Mouse (Mus musculus) neural tube, embryonic 14.5 days (tissue): ENCODE measurements around the gene Hoxc11. TPM values are rescaled to one million over a fixed set of nuclear protein-coding genes. Genes with fewer than 3 reads are reported as not detected.

Experiments used
- ATAC-seq: fragments of 200-750 bp; cut with Nextera tagmentation; 2 replicates; pipeline ENCODE4 v1.8.0; 2017; ENCODE audit warnings: low read depth, mild to moderate bottlenecking, moderate TSS enrichment, moderate library complexity
- H3K27ac ChIP-seq: fragments of 300-500 bp; sonication (generic); 2 replicates; pipeline ENCODE4 v1.5.1; 2014; ENCODE audit warnings: low read depth, mild to moderate bottlenecking, control low read depth, low read length, moderate library complexity, mixed read lengths
- H3K27me3 ChIP-seq: fragments of 300-500 bp; sonication (generic); 2 replicates; pipeline ENCODE4 v1.6.1; 2014; ENCODE audit warnings: low read length; ENCODE audit not compliant: control insufficient read depth, insufficient read depth
- H3K36me3 ChIP-seq: fragments of 300-500 bp; sonication (generic); 2 replicates; pipeline ENCODE4 v1.6.1; 2014; ENCODE audit warnings: low read length, mixed read lengths; ENCODE audit not compliant: control insufficient read depth, insufficient read depth
- H3K4me1 ChIP-seq: fragments of 300-500 bp; sonication (generic); 2 replicates; pipeline ENCODE4 v1.6.1; 2014; ENCODE audit warnings: low read length; ENCODE audit not compliant: control insufficient read depth, insufficient read depth
- H3K4me2 ChIP-seq: fragments of 300-500 bp; sonication (generic); 2 replicates; pipeline ENCODE4 v1.6.1; 2014; ENCODE audit warnings: mild to moderate bottlenecking, low read depth, low read length, control low read depth
- H3K4me3 ChIP-seq: fragments of 300-500 bp; sonication (generic); 2 replicates; pipeline ENCODE4 v1.5.1; 2014; ENCODE audit warnings: low read depth, low read length, control low read depth, mixed read lengths
- H3K9ac ChIP-seq: fragments of 300-500 bp; sonication (generic); replicated peaks from 2 replicates; pipeline ENCODE4 v1.6.1; 2014; ENCODE audit warnings: low read depth, mild to moderate bottlenecking, control low read depth, low read length, mixed read lengths
- H3K9me3 ChIP-seq: fragments of 300-500 bp; sonication (generic); 2 replicates; pipeline ENCODE4 v1.6.1; 2016; ENCODE audit warnings: low read length; ENCODE audit not compliant: control insufficient read depth
- WGBS: fragments of 180-500 bp; shearing (Covaris S2); extraction: QIAGEN DNeasy Blood & Tissue Kit; methylation state at CpG from one replicate; pipeline ENCODE4 v1.1.7; 2014; 5-methylcytosine and 5-hydroxymethylcytosine counted together
- polyA plus RNA-seq: library from polyadenylated mRNA; unstranded; fragments of >200 nt; fragmentation: Nextera tagmentation; extraction: Ambion mirVana; gene quantifications from 2 replicates; pipeline ENCODE4 v1.2.1, GENCODE M21; 2014

Gene Hoxc11
- polyA plus RNA-seq, 1 experiment from 2014 or later: not detected

- Histone ChIP-seq H3K27me3 (peaks cover 49% of the 10 kb centered on the region), H3K27ac (peak overlapping the region; percentile 72), H3K4me2 (peak overlapping the region; percentile 42), H3K36me3 (no peaks in the 10 kb centered on the region), H3K9me3 (no peaks in the 10 kb centered on the region), H3K4me1 (0 out of 2 replicates have a peak, but pooled peaks cover 2% of the 10 kb centered on the region), H3K9ac (peak overlapping the region; percentile 34; the same call in 1 of the 2 replicates), H3K4me3 (peak overlapping the region; percentile 27)
- WGBS: 7% methylated on average over 22 of the region's 22 CpGs
- ATAC-seq: no peak
Measured at GRCm38 (mm10) chr15:102945185-102946077, 8.8 kb upstream of the Hoxc11 start.

DNA sequence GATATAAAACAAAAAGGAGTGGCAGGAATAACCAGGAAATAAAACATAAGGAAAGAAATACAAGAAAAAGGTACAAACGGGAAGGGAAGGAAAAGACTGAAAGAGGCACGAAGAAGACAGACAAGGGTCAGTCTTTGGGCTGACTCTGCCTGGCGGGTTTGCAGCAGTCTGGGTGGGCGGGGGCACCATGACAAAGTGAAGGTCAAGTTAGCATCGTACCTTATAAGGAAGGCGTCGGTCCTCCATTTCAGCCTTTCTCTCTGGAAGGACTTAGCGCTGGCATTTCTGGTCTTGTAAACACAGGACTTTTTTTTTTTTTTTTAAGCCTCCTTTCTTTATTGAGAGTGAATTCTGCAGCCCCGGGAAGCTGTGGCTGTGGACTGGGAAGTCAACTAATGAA is 7.0 kb upstream of the Hoxc11 start:
- H3K27ac ChIP-seq: peak overlapping the region; percentile 77; the same call in 1 of the 2 replicates
- H3K9ac ChIP-seq: peak overlapping the region; percentile 51; the same call in 1 of the 2 replicates

DNA sequence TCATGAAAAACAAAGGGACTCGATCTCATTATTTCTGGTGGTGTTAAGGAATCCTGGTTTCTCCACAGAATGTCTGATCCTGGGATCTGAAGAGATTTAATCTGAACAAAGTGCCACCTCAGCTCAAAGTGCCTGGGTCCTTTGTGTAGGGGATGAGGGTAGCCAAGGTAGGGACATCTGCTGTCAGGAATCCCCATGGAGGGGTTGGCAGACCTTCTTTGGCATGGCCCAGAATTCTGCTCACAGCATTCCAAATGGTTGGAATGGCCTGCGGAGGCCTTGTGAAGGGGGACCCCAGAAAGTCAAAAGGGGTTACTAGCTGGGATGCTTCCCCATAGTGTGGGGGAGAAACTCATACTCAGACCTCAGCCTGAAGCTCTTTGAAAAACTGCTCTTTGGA is 5.4 kb upstream of the Hoxc11 start:
- Histone ChIP-seq H3K4me3 (peak overlapping the region; percentile 12; the same call in 1 of the 2 replicates), H3K27ac (peak overlapping the region; percentile 77), H3K4me1 (no peaks in the 10 kb centered on the region)

More for the DNA sequence above, 7.0 kb upstream of the Hoxc11 start:
- Histone ChIP-seq H3K4me2 (peak overlapping the region; percentile 42; the same call in 1 of the 2 replicates), H3K9me3 (no peaks in the 10 kb centered on the region), H3K4me3 (peak overlapping the region; percentile 12), H3K27me3 (peaks cover 45% of the 10 kb centered on the region), H3K4me1 (0 out of 2 replicates have a peak, but pooled peaks cover 2% of the 10 kb centered on the region), H3K36me3 (no peaks in the 10 kb centered on the region)
- ATAC-seq: no peak
- 3% methylated on average over 8 of the region's 9 CpGs for WGBS

GRCm38 (mm10) chr15:102949696-102950095 is 4.5 kb upstream of the Hoxc11 start:
- Histone ChIP-seq H3K4me3 (peak overlapping the region; percentile 12), H3K27ac (peak overlapping the region; percentile 77), H3K9ac (peak overlapping the region; percentile 50), H3K27me3 (peaks cover 48% of the 10 kb centered on the region), H3K4me2 (peak overlapping the region; percentile 42), H3K36me3 (no peaks in the 10 kb centered on the region), H3K4me1 (no peaks in the 10 kb centered on the region), H3K9me3 (no peaks in the 10 kb centered on the region)
- 2% methylated on average over 20 of the region's 20 CpGs for WGBS
- ATAC-seq: no peak

More for the DNA sequence above, 5.4 kb upstream of the Hoxc11 start:
- Histone ChIP-seq H3K36me3 (no peaks in the 10 kb centered on the region), H3K9me3 (no peaks in the 10 kb centered on the region), H3K4me2 (peak overlapping the region; percentile 42), H3K9ac (peak overlapping the region; percentile 51), H3K27me3 (peaks cover 54% of the 10 kb centered on the region)
- ATAC-seq: no peak
- 4% methylated on average over 2 of the region's 2 CpGs for WGBS

DNA sequence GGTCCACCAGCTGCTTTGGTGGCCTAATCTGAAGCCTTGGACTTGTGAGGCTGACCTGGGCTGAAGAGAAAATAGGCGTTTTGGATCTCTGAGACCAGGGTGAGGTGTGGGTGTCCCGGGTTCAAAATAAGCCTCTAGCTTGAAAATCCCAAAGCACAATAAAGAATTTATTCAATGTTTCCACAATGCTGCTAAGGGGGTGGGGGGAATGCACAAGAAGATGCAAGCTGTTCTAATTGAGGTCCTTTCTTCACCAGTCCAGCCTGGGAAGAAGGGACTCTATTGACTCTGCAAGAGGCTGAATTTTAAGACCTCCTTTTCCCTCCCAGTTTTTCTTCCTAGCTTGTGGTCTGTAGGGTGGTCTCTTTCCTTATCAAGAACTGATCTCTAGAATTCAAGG is 3.4 kb upstream of the Hoxc11 start:
- Histone ChIP-seq H3K4me1 (no peaks in the 10 kb centered on the region), H3K4me3 (peak overlapping the region; percentile 20), H3K27me3 (peaks cover 36% of the 10 kb centered on the region), H3K4me2 (peak overlapping the region; percentile 42), H3K9me3 (no peaks in the 10 kb centered on the region), H3K36me3 (no peaks in the 10 kb centered on the region), H3K27ac (peak overlapping the region; percentile 77), H3K9ac (peak overlapping the region; percentile 50; the same call in 1 of the 2 replicates)
- no peak for ATAC-seq
- 14% methylated on average over 2 of the region's 2 CpGs for WGBS

DNA sequence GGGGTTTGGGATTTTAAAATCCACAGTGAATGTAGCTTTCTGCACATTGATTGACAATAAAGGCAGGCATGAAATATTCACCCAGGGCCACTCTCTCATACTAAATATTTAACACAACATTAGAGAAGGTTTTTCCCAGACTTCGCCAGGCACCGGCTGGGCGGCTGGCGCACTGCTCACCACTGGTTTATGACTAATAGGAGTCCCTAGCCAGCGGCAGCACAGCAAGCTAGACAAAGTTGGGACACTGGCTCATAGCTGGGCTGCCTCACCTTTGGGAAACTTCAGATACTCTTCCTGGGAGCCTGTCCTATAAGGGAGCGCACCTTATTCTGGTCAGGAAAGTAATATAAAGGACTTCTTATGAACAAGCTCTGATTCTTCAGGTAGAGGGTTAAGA is 666 bp upstream of the Hoxc11 start:
- Histone ChIP-seq H3K27ac (no peak overlapping the region), H3K27me3 (peaks cover 38% of the 10 kb centered on the region), H3K4me1 (no peaks in the 10 kb centered on the region), H3K4me2 (peak overlapping the region; percentile 46; the same call in 1 of the 2 replicates), H3K9ac (peak overlapping the region; percentile 69; the same call in 1 of the 2 replicates), H3K9me3 (no peaks in the 10 kb centered on the region), H3K36me3 (no peaks in the 10 kb centered on the region), H3K4me3 (peak overlapping the region; percentile 35; the same call in 1 of the 2 replicates)
- under 1% methylated on average over 6 of the region's 6 CpGs for WGBS
- ATAC-seq: no peak

- Histone ChIP-seq H3K27ac (peak overlapping the region; percentile 84), H3K27me3 (peaks cover 33% of the 10 kb centered on the region), H3K4me1 (no peaks in the 10 kb centered on the region), H3K9me3 (no peaks in the 10 kb centered on the region), H3K4me3 (peak overlapping the region; percentile 35), H3K9ac (peak overlapping the region; percentile 69), H3K4me2 (peak overlapping the region; percentile 46; the same call in 1 of the 2 replicates), H3K36me3 (no peaks in the 10 kb centered on the region)
- ATAC-seq: no peak; the same call in 1 of the 2 replicates
- 0% methylated on average over 27 of the region's 28 CpGs for WGBS
Measured at GRCm38 (mm10) chr15:102955007-102955382, 768 bp downstream of the Hoxc11 start.

GRCm38 (mm10) chr15:102955833-102956640 is 1.8 kb downstream of the Hoxc11 start:
- ATAC-seq: no peak
- H3K4me1 ChIP-seq: no peaks in the 10 kb centered on the region
- H3K27me3 ChIP-seq: peaks cover 37% of the 10 kb centered on the region
- 2% methylated on average over 40 of the region's 40 CpGs for WGBS
- H3K27ac ChIP-seq: peak overlapping the region; percentile 76
- peak overlapping the region; percentile 69 for H3K9ac ChIP-seq
- H3K4me3 ChIP-seq: peak overlapping the region; percentile 35
- no peaks in the 10 kb centered on the region for H3K36me3 ChIP-seq
- H3K4me2 ChIP-seq: peak overlapping the region; percentile 46
- no peaks in the 10 kb centered on the region for H3K9me3 ChIP-seq
